Mouse (Mus musculus) mouse trophoblast stem cell (cell line): ENCODE results near the gene Bub1.

Experiments used
- in situ Hi-C, 2 experiments: fragments of 300-500 bp; cut with MseI, MboI; formaldehyde crosslinking; loops; 2 replicates in 1 of 2; 3 replicates in 1 of 2; pipeline ENCODE4 v1.15.1; 2025

The Bub1 gene

GRCm38 (mm10) chr2:127831401-127832102, at the start of gene Bub1:
TSS of gene Bub1 (minus strand) at chr2:127831865.
- in situ Hi-C loops, result no loop called here

GRCm38 (mm10) chr2:127881063-127881462, 49.4 kb upstream of the Bub1 start:
- in situ Hi-C loops, result loop anchor here (10.0 to 25.0 kb wide), 2 partner anchors 231 to 514 kb away; no protein-coding TSS in a partner anchor

GRCm38 (mm10) chr2:127864381-127864780, 32.7 kb upstream of the Bub1 start:
- in situ Hi-C loops, result no loop called here

GRCm38 (mm10) chr2:127854332-127854991, 22.8 kb upstream of the Bub1 start:
- in situ Hi-C loops, result no loop called here

GRCm38 (mm10) chr2:127850371-127850770, 18.7 kb upstream of the Bub1 start:
- in situ Hi-C loops, result no loop called here

- in situ Hi-C loops, result no loop called here
Measured at GRCm38 (mm10) chr2:127846571-127846970, 14.9 kb upstream of the Bub1 start.

- in situ Hi-C loops, result no loop called here
Measured at GRCm38 (mm10) chr2:127846008-127846407, 14.3 kb upstream of the Bub1 start.

- in situ Hi-C loops, result no loop called here
Measured at GRCm38 (mm10) chr2:127845346-127845982, 13.8 kb upstream of the Bub1 start.

GRCm38 (mm10) chr2:127842421-127842820, 10.8 kb upstream of the Bub1 start:
- in situ Hi-C loops, result no loop called here

GRCm38 (mm10) chr2:127841402-127841801, 9.7 kb upstream of the Bub1 start:
- in situ Hi-C loops, result no loop called here

GRCm38 (mm10) chr2:127839425-127839824, 7.8 kb upstream of the Bub1 start:
- in situ Hi-C loops, result no loop called here

- in situ Hi-C loops, result no loop called here
Measured at GRCm38 (mm10) chr2:127838576-127838975, 6.9 kb upstream of the Bub1 start, which contains the start of gene Acoxl. TSS of gene Acoxl (plus strand) at chr2:127838876.

- in situ Hi-C loops, result no loop called here
Measured at GRCm38 (mm10) chr2:127832833-127833190, 1.1 kb upstream of the Bub1 start.

GRCm38 (mm10) chr2:127832103-127832832, 603 bp upstream of the Bub1 start:
- in situ Hi-C loops, result no loop called here

- in situ Hi-C loops, result no loop called here
Measured at GRCm38 (mm10) chr2:127791919-127792603, 39.6 kb downstream of the Bub1 start, which contains the start of gene Mtln. TSS of gene Mtln (minus strand) at chr2:127792488.

GRCm38 (mm10) chr2:127789651-127790270, 41.9 kb downstream of the Bub1 start:
- in situ Hi-C loops, result no loop called here

- in situ Hi-C loops, result no loop called here
Measured at GRCm38 (mm10) chr2:127789138-127789537, 42.5 kb downstream of the Bub1 start.

- in situ Hi-C loops, result no loop called here
Measured at GRCm38 (mm10) chr2:127788440-127789116, 43.1 kb downstream of the Bub1 start, which contains the start of gene Nphp1. TSS of gene Nphp1 (minus strand) at chr2:127788897.

- in situ Hi-C loops, result no loop called here
Measured at GRCm38 (mm10) chr2:127787226-127787625, 44.4 kb downstream of the Bub1 start.

- in situ Hi-C loops, result no loop called here
Measured at GRCm38 (mm10) chr2:127778451-127778850, 53.2 kb downstream of the Bub1 start.
